Mouse (Mus musculus) hindbrain, embryonic 13.5 days (tissue): ENCODE measurements at regions not wholly inside any gene's neighbourhood (a gene's known extent, or its start where the extent isn't known, plus 50 kb on each side); places are given as distances from the start of the nearest gene placed in this dataset.

ENCODE experiments used
- ATAC-seq: fragments of 200-750 bp; cut with Nextera tagmentation; 2 replicates; pipeline ENCODE4 v1.8.0; 2017; ENCODE audit warnings: moderate TSS enrichment; ENCODE audit not compliant: low FRiP score
- H3K27ac ChIP-seq: fragments of 300-500 bp; sonication (generic); 2 replicates; pipeline ENCODE4 v1.5.1; 2015; ENCODE audit warnings: inconsistent platforms, mild to moderate bottlenecking, moderate library complexity
- H3K27me3 ChIP-seq: fragments of 300-500 bp; sonication (generic); 2 replicates; pipeline ENCODE4 v1.6.1; 2015; ENCODE audit warnings: mild to moderate bottlenecking, inconsistent platforms
- H3K36me3 ChIP-seq: fragments of 300-500 bp; sonication (generic); 2 replicates; pipeline ENCODE4 v1.6.1; 2015; ENCODE audit warnings: mild to moderate bottlenecking, inconsistent platforms
- H3K4me1 ChIP-seq: fragments of 300-500 bp; sonication (generic); replicated peaks from 2 replicates; pipeline ENCODE4 v1.6.1; 2015; ENCODE audit warnings: inconsistent platforms
- H3K4me2 ChIP-seq: fragments of 300-500 bp; sonication (generic); 2 replicates; pipeline ENCODE4 v1.6.1; 2015; ENCODE audit warnings: inconsistent platforms, mild to moderate bottlenecking, moderate library complexity
- H3K4me3 ChIP-seq: fragments of 300-500 bp; sonication (generic); 2 replicates; pipeline ENCODE4 v1.5.1; 2015; ENCODE audit warnings: mild to moderate bottlenecking, inconsistent platforms
- H3K9ac ChIP-seq: fragments of 300-500 bp; sonication (generic); 2 replicates; pipeline ENCODE4 v1.6.1; 2015; ENCODE audit warnings: mild to moderate bottlenecking, inconsistent platforms
- H3K9me3 ChIP-seq: fragments of 300-500 bp; sonication (generic); 2 replicates; pipeline ENCODE4 v1.6.1; 2016; ENCODE audit warnings: inconsistent platforms
- WGBS: fragments of 180-500 bp; shearing (Covaris S2); methylation state at CpG from one replicate; pipeline ENCODE4 v1.1.7; 2015; 5-methylcytosine and 5-hydroxymethylcytosine counted together

GRCm38 (mm10) chr9:32852282-32852681 is 216.3 kb downstream of the Ets1 start:
- Histone ChIP-seq H3K4me1 (no peaks in the 10 kb centered on the region), H3K4me2 (no peak overlapping the region), H3K27me3 (no peaks in the 10 kb centered on the region), H3K27ac (no peak overlapping the region), H3K36me3 (no peaks in the 10 kb centered on the region), H3K9me3 (no peaks in the 10 kb centered on the region), H3K4me3 (no peak overlapping the region), H3K9ac (no peak overlapping the region)
- 88% methylated on average over 3 of the region's 3 CpGs for whole genome bisulfite sequencing
- no peak for ATAC-seq

DNA sequence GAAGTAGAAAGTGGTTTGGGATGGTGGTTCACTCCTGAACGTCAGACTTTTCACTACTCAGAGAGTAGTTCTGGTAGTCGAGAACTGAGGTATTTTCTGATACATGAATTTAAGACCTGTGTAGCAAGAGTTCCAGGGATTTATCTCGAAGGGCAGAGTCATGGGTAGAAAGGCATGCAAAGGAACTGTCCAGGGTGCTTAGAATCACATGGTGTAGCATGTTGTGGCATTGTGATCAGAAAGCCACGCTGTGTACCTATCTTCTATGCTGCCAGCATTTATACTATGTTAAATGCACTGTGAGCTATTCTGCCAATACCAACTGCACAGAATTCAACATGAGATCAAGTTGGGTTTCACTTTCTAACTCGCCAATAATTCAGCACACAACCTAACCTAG is 227.3 kb downstream of the Ets1 start:
- WGBS, result 83% methylated on average over 5 of the region's 5 CpGs
- Histone ChIP-seq H3K27ac (no peak overlapping the region), H3K27me3 (no peaks in the 10 kb centered on the region), H3K36me3 (no peaks in the 10 kb centered on the region), H3K9me3 (no peaks in the 10 kb centered on the region), H3K9ac (no peak overlapping the region), H3K4me1 (no peaks in the 10 kb centered on the region), H3K4me3 (no peak overlapping the region), H3K4me2 (no peak overlapping the region)
- no peak for ATAC-seq

DNA sequence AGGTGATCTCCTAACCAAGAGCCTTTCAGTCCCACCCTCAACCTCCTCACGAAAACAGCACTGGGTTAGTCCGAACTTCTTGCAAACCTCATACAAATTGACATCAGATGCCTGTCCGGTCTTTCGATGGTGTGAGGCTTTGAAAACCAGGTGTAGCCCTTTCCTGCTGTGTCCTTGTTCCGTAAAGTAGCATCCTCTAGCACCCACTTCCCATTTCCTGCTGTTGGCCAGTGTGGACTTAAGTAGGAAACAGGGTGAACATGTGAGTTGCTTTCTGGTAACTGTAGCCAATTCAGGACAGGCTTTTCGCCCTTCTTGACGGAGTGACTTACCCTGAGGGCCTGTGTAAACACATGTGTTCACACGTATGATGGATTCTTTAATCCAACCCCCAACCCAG is 232.9 kb downstream of the Ets1 start:
- no peaks in the 10 kb centered on the region for H3K4me1 ChIP-seq
- H3K36me3 ChIP-seq, result no peaks in the 10 kb centered on the region
- 89% methylated on average over 8 of the region's 8 CpGs for WGBS
- ATAC-seq, result no peak
- no peak overlapping the region for H3K4me3 ChIP-seq
- H3K9me3 ChIP-seq, result no peaks in the 10 kb centered on the region
- H3K4me2 ChIP-seq, result no peak overlapping the region
- H3K27me3 ChIP-seq, result no peaks in the 10 kb centered on the region
- no peak overlapping the region for H3K27ac ChIP-seq
- no peak overlapping the region for H3K9ac ChIP-seq

- Histone ChIP-seq H3K9me3 (no peaks in the 10 kb centered on the region), H3K36me3 (no peaks in the 10 kb centered on the region), H3K4me2 (no peak overlapping the region), H3K9ac (no peak overlapping the region), H3K27ac (no peak overlapping the region), H3K4me1 (no peaks in the 10 kb centered on the region), H3K27me3 (no peaks in the 10 kb centered on the region), H3K4me3 (no peak overlapping the region)
- 80% methylated on average over 6 of the region's 6 CpGs for WGBS
- ATAC-seq, result no peak
These were observed 238.4 kb downstream of the Ets1 start for GRCm38 (mm10) chr9:32874306-32874875.

- WGBS, result 80% methylated on average over 7 of the region's 7 CpGs
- H3K4me1 ChIP-seq, result peaks cover 6% of the 10 kb centered on the region
- no peak for ATAC-seq
These were observed 247.0 kb downstream of the Ets1 start for GRCm38 (mm10) chr9:32882819-32883587.

DNA sequence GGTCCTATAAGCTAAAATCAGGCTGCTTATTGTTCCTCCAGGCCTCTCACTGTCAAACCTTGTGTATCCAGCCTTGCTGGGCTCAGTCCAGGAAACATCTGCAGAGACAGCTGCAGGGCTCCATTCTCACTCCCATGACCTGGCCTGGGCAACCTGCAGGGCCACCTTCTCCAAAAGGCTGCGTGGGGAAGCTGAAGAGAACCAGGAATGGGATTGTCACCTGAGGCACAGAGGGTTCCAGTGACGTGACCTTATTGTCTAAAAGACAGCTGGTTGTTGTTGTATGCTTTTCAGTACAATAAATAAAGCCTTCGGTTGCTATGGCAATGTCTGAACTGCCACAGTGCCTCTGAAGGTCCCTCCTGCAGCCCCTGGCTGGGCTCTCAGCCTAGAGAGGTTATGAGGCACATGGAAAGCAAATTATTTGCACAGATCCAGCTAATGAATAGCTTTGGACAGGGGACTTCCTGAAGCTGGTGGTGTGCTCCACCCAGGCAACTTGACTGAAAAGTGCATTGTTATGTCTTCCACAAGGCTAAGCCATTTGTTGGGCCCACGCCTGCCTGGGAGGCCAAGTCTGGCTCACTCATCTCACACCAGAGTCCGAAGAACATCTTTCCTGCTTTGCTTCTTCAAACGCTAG is 250.1 kb downstream of the Ets1 start:
- H3K9ac ChIP-seq, result no peak overlapping the region
- H3K4me1 ChIP-seq, result peaks cover 6% of the 10 kb centered on the region
- no peaks in the 10 kb centered on the region for H3K9me3 ChIP-seq
- no peak; the same call in 1 of the 2 replicates for ATAC-seq
- 42% methylated on average over 6 of the region's 6 CpGs for WGBS
- H3K4me3 ChIP-seq, result no peak overlapping the region
- no peaks in the 10 kb centered on the region for H3K36me3 ChIP-seq
- no peak overlapping the region for H3K27ac ChIP-seq
- H3K4me2 ChIP-seq, result no peak overlapping the region
- H3K27me3 ChIP-seq, result no peaks in the 10 kb centered on the region

More at GRCm38 (mm10) chr9:32882819-32883587, 247.0 kb downstream of the Ets1 start:
- Histone ChIP-seq H3K4me2 (no peak overlapping the region), H3K9me3 (no peaks in the 10 kb centered on the region), H3K27me3 (no peaks in the 10 kb centered on the region), H3K9ac (no peak overlapping the region), H3K4me3 (no peak overlapping the region), H3K36me3 (no peaks in the 10 kb centered on the region), H3K27ac (no peak overlapping the region)

DNA sequence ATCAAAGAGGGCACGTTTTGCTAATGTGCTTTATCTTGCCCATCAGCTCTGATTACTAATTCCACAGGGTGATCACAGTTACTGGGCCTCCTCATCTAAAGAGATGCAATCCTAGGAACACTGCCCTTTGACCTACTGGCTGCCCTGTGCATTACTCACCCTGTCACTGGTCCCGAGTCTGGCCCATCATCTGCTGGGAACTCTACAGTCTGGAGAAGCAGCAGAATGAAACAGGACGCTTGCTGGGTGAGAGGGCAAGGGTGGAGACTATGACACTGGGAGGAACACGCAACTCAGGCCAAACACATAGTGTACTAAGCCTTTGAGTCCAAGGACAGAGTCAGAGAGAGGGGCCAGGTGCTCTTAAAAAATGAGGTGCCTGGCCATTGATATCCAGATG is 263.8 kb downstream of the Ets1 start:
- H3K9ac ChIP-seq, result no peak overlapping the region
- H3K27ac ChIP-seq, result no peak overlapping the region
- no peaks in the 10 kb centered on the region for H3K36me3 ChIP-seq
- no peak overlapping the region for H3K4me3 ChIP-seq
- 30% methylated on average over 4 of the region's 4 CpGs for WGBS
- H3K4me1 ChIP-seq, result no peaks in the 10 kb centered on the region
- H3K9me3 ChIP-seq, result no peaks in the 10 kb centered on the region
- H3K27me3 ChIP-seq, result 0 out of 2 replicates have a peak, but pooled peaks cover 7% of the 10 kb centered on the region
- ATAC-seq, result no peak
- no peak overlapping the region for H3K4me2 ChIP-seq

GRCm38 (mm10) chr9:32901287-32901686 is 265.3 kb downstream of the Ets1 start:
- Histone ChIP-seq H3K4me1 (no peaks in the 10 kb centered on the region), H3K27me3 (0 out of 2 replicates have a peak, but pooled peaks cover 7% of the 10 kb centered on the region), H3K36me3 (no peaks in the 10 kb centered on the region), H3K27ac (no peak overlapping the region), H3K4me3 (no peak overlapping the region), H3K9ac (no peak overlapping the region), H3K4me2 (no peak overlapping the region), H3K9me3 (no peaks in the 10 kb centered on the region)
- 15% methylated on average over 4 of the region's 4 CpGs for WGBS
- no peak for ATAC-seq

DNA sequence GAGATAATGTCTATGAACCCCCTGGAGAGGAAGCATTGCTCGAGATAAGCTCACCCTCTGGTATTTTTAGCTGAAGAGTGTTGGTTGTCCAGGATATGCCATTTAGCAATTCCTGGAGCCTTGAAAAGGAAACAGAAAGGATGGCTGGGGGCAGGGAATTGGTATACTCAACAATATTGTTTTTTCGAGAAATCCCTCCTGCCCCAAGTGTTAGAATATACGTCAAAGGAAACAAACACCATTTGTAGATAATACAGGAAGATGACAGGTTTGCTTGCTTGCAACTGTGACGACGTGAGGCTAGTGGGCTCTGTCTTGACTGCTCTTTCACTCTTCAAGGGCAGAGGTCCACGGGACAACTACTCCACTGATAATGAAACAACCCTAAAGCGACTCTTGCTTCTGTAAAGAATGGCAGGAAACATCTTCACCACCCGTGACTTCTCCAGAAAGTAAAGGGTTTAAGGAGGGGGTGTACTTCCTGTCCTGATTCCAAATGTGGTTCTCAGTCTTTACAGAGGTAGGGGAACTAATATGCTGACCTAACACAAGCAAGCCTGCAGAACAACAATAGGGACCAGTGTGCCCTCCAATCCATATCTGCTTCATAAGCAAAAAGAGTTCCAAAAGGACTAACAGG is 270.3 kb downstream of the Ets1 start:
- 84% methylated on average over 8 of the region's 8 CpGs for WGBS

GRCm38 (mm10) chr9:32910641-32911040 is 274.6 kb downstream of the Ets1 start:
- H3K4me3 ChIP-seq, result no peak overlapping the region
- no peak for ATAC-seq
- H3K9me3 ChIP-seq, result no peaks in the 10 kb centered on the region
- no peak overlapping the region for H3K4me2 ChIP-seq
- no peaks in the 10 kb centered on the region for H3K36me3 ChIP-seq
- no peak overlapping the region for H3K27ac ChIP-seq
- H3K9ac ChIP-seq, result no peak overlapping the region
- no peaks in the 10 kb centered on the region for H3K4me1 ChIP-seq
- 92% methylated on average over 7 of the region's 7 CpGs for WGBS
- H3K27me3 ChIP-seq, result no peaks in the 10 kb centered on the region

More for the DNA sequence above, 270.3 kb downstream of the Ets1 start:
- ATAC-seq, result no peak
- Histone ChIP-seq H3K27me3 (0 out of 2 replicates have a peak, but pooled peaks cover 5% of the 10 kb centered on the region), H3K9ac (no peak overlapping the region), H3K9me3 (no peaks in the 10 kb centered on the region), H3K27ac (no peak overlapping the region), H3K4me3 (no peak overlapping the region), H3K4me2 (no peak overlapping the region), H3K36me3 (no peaks in the 10 kb centered on the region), H3K4me1 (no peaks in the 10 kb centered on the region)

GRCm38 (mm10) chr9:32915633-32916032 is 279.6 kb downstream of the Ets1 start:
- Histone ChIP-seq H3K9me3 (no peaks in the 10 kb centered on the region), H3K27ac (no peak overlapping the region), H3K27me3 (no peaks in the 10 kb centered on the region), H3K4me3 (no peak overlapping the region), H3K4me2 (no peak overlapping the region), H3K9ac (no peak overlapping the region), H3K4me1 (no peaks in the 10 kb centered on the region), H3K36me3 (no peaks in the 10 kb centered on the region)
- no peak for ATAC-seq
- WGBS, result 92% methylated on average over 3 of the region's 3 CpGs

- no peak overlapping the region for H3K9ac ChIP-seq
- no peak for ATAC-seq
- no peak overlapping the region for H3K4me2 ChIP-seq
- no peak overlapping the region for H3K27ac ChIP-seq
- H3K27me3 ChIP-seq, result no peaks in the 10 kb centered on the region
- H3K9me3 ChIP-seq, result no peaks in the 10 kb centered on the region
- 92% methylated on average over 3 of the region's 3 CpGs for WGBS
- no peaks in the 10 kb centered on the region for H3K36me3 ChIP-seq
- H3K4me3 ChIP-seq, result no peak overlapping the region
- no peaks in the 10 kb centered on the region for H3K4me1 ChIP-seq
These were observed 280.7 kb downstream of the Ets1 start for GRCm38 (mm10) chr9:32916731-32917130.
